Mouse (Mus musculus) heart, postnatal 0 days (tissue): ENCODE data around the gene Cd93.

Experiments used
- CTCF ChIP-seq: IDR thresholded peaks from 2 replicates; pipeline ENCODE4 v1.5.1; 2016; ENCODE audit warnings: antibody characterized with exemption, control low read depth, low read depth
- EP300 ChIP-seq: IDR thresholded peaks from 2 replicates; pipeline ENCODE4 v1.6.1; 2016; ENCODE audit warnings: antibody characterized with exemption, low read depth

GRCm38 (mm10) chr2:148427553-148427952 lies 15.8 kb downstream of the Cd93 start:
- TF ChIP-seq EP300: no peak
- no peak for TF ChIP-seq CTCF
